Mouse (Mus musculus) retina, embryonic 14.5 days (tissue): ENCODE data around the gene Prss16.
A peak's percentile ranks its signal among the peaks of the same experiment; 100 is the strongest.

Experiments used
- DNase-seq: peaks from one replicate; pipeline ENCODE4 v3.0.0-alpha.2; 2015; ENCODE audit warnings: low spot score

Prss16 gene

GRCm38 (mm10) chr13:22036149-22036956 is 26.8 kb upstream of the Prss16 start:
- peak; percentile 62 for DNase-seq

- DNase-seq: peak; percentile 97
Measured at GRCm38 (mm10) chr13:22035267-22036148, 26.0 kb upstream of the Prss16 start, which contains the start of the genes Hist1h2ah and Hist1h2bk. Hist1h2ah (minus strand) TSS chr13:22035568. Hist1h2bk (plus strand) TSS chr13:22035870.

GRCm38 (mm10) chr13:22034443-22035266 is 25.1 kb upstream of the Prss16 start:
- DNase-seq: peak; percentile 70

GRCm38 (mm10) chr13:22033741-22034442 is 24.4 kb upstream of the Prss16 start:
- no peak for DNase-seq

GRCm38 (mm10) chr13:22030493-22030892 is 21.0 kb upstream of the Prss16 start:
- DNase-seq: peak; percentile 75

- peak; percentile 66 for DNase-seq
Measured at GRCm38 (mm10) chr13:22029928-22030327, 20.4 kb upstream of the Prss16 start.

GRCm38 (mm10) chr13:22028673-22029460 is 19.3 kb upstream of the Prss16 start:
- DNase-seq: peak; percentile 97

- peak; percentile 97 for DNase-seq
Measured at GRCm38 (mm10) chr13:22026058-22027031, 16.8 kb upstream of the Prss16 start.

GRCm38 (mm10) chr13:22022241-22022640 is 12.7 kb upstream of the Prss16 start:
- peak; percentile 92 for DNase-seq

GRCm38 (mm10) chr13:22021581-22021980 is 12.0 kb upstream of the Prss16 start:
- DNase-seq: peak; percentile 61

GRCm38 (mm10) chr13:22020901-22021339 is 11.4 kb upstream of the Prss16 start:
- DNase-seq: peak; percentile 86

- DNase-seq: peak; percentile 50
Measured at GRCm38 (mm10) chr13:22019934-22020835, 10.6 kb upstream of the Prss16 start.

GRCm38 (mm10) chr13:22015479-22016450 is 6.2 kb upstream of the Prss16 start:
- DNase-seq: peak; percentile 86

- no peak for DNase-seq
Measured at GRCm38 (mm10) chr13:22014411-22014845, 4.9 kb upstream of the Prss16 start.

GRCm38 (mm10) chr13:22013716-22014115 is 4.2 kb upstream of the Prss16 start:
- DNase-seq: no peak

GRCm38 (mm10) chr13:22008707-22009106 is 835 bp downstream of the Prss16 start:
- DNase-seq: no peak

- no peak for DNase-seq
Measured at GRCm38 (mm10) chr13:22007872-22008271, 1.7 kb downstream of the Prss16 start.
